Mouse (Mus musculus) effector memory CD4-positive, alpha-beta T cell, adult 7 months (primary cell): Measurements from ENCODE around the gene Gm21317. TPM values are rescaled to one million over a fixed set of nuclear protein-coding genes. Genes with fewer than 3 reads are reported as not detected.

Experiments
- polyA plus RNA-seq: library from polyadenylated mRNA; unstranded; fragments of 100-300 nt; shearing (Covaris generic); gene quantifications from one replicate; pipeline ENCODE4 v1.2.1, GENCODE M21; 2017

Gene Gm21317
- polyA plus RNA-seq = not detected

DNA sequence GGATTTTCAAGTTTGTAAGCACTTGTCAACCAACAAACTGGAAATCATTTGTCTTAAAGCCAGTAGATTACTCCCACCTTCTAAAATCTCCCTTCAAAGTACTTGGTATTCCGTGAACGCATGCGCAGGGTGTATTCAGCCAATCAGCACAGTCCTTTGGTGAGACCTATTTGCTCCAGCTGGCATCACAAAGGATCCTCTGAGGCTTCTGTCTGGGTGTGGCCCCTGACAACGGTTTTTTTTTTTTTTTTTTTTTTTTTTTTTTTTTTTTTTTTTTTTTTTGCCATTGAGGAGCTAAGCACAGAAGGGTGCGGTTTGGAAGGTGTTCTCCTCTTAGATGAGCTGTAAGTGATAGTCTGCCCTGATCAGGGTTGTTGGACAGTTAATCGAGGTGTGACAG, at the start of gene Gm21317:
Gene Gm21317, plus strand, starts transcription at position 301 of the 400 bp plus-strand sequence.

